Mouse (Mus musculus): ENCODE measurements around the gene Acadl. TPM values are rescaled to one million over a fixed set of nuclear protein-coding genes. Genes with fewer than 3 reads are reported as not detected.

Acadl gene
- polyA plus RNA-seq, 1 experiment from 2014 or later: 34.2 TPM

GRCm38 (mm10) chr1:66871591-66871990, 8.5 kb upstream of the Acadl start:
- peaks cover 8% of the 10 kb centered on the region for H3K4me1 ChIP-seq
- no peak overlapping the region for H3K27ac ChIP-seq (replicated peaks)
- 42% methylated on average over 7 of the region's 7 CpGs for WGBS
- ATAC-seq (replicated peaks): no peak
- H3K9me3 ChIP-seq: no peaks in the 10 kb centered on the region
- no peaks in the 10 kb centered on the region for H3K27me3 ChIP-seq
- H3K4me3 ChIP-seq: no peak overlapping the region
- H3K9ac ChIP-seq (replicated peaks): no peak overlapping the region
- no peaks in the 10 kb centered on the region for H3K36me3 ChIP-seq
- H3K4me2 ChIP-seq (replicated peaks): no peak overlapping the region

GRCm38 (mm10) chr1:66865633-66866032, 2.6 kb upstream of the Acadl start:
- H3K4me1 ChIP-seq: peaks cover 13% of the 10 kb centered on the region
- no peak overlapping the region for H3K9ac ChIP-seq (replicated peaks)
- H3K4me2 ChIP-seq (replicated peaks): no peak overlapping the region
- H3K27me3 ChIP-seq: no peaks in the 10 kb centered on the region
- H3K4me3 ChIP-seq: no peak overlapping the region
- ATAC-seq (replicated peaks): no peak
- H3K9me3 ChIP-seq: no peaks in the 10 kb centered on the region
- no peaks in the 10 kb centered on the region for H3K36me3 ChIP-seq
- no peak overlapping the region for H3K27ac ChIP-seq (replicated peaks)
- WGBS: 91% methylated on average over 4 of the region's 4 CpGs

GRCm38 (mm10) chr1:66863741-66864495, 841 bp upstream of the Acadl start:
- Histone ChIP-seq H3K27me3 (no peaks in the 10 kb centered on the region), H3K9me3 (peaks cover 4% of the 10 kb centered on the region; the same call in 1 of the 2 replicates), H3K9ac (replicated peaks) (no peak overlapping the region), H3K4me2 (replicated peaks) (peak overlapping the region; percentile 94), H3K4me3 (0 out of 2 replicates have a peak overlapping the region, but pooled peaks have one; percentile 72), H3K36me3 (no peaks in the 10 kb centered on the region), H3K4me1 (peaks cover 13% of the 10 kb centered on the region), H3K27ac (replicated peaks) (no peak overlapping the region)
- ATAC-seq (replicated peaks): no peak
- 18% methylated on average over 9 of the region's 9 CpGs for WGBS

GRCm38 (mm10) chr1:66861764-66862672, 1.1 kb downstream of the Acadl start:
- 8% methylated on average over 14 of the region's 14 CpGs for WGBS
- ATAC-seq (replicated peaks): peak; percentile 6; the same call in 1 of the 2 replicates
- Histone ChIP-seq H3K9ac (replicated peaks) (no peak overlapping the region), H3K4me3 (peak overlapping the region; percentile 72), H3K27ac (replicated peaks) (no peak overlapping the region), H3K4me2 (replicated peaks) (peak overlapping the region; percentile 94), H3K4me1 (peaks cover 13% of the 10 kb centered on the region), H3K27me3 (no peaks in the 10 kb centered on the region), H3K9me3 (peaks cover 4% of the 10 kb centered on the region; the same call in 1 of the 2 replicates), H3K36me3 (no peaks in the 10 kb centered on the region)

GRCm38 (mm10) chr1:66847506-66847905, 15.6 kb downstream of the Acadl start:
- no peak overlapping the region for H3K9ac ChIP-seq (replicated peaks)
- H3K27me3 ChIP-seq: no peaks in the 10 kb centered on the region
- no peak overlapping the region for H3K4me2 ChIP-seq (replicated peaks)
- H3K4me1 ChIP-seq: no peaks in the 10 kb centered on the region
- no peak overlapping the region for H3K4me3 ChIP-seq
- H3K9me3 ChIP-seq: no peaks in the 10 kb centered on the region; the same call in 1 of the 2 replicates
- no peak for ATAC-seq (replicated peaks)
- WGBS: 95% methylated on average over 4 of the region's 4 CpGs
- H3K36me3 ChIP-seq: peaks cover 11% of the 10 kb centered on the region
- no peak overlapping the region for H3K27ac ChIP-seq (replicated peaks)

- Histone ChIP-seq H3K9ac (replicated peaks) (no peak overlapping the region), H3K4me2 (replicated peaks) (no peak overlapping the region), H3K27ac (replicated peaks) (no peak overlapping the region), H3K9me3 (no peaks in the 10 kb centered on the region; the same call in 1 of the 2 replicates), H3K4me3 (no peak overlapping the region), H3K27me3 (no peaks in the 10 kb centered on the region), H3K4me1 (no peaks in the 10 kb centered on the region), H3K36me3 (peaks cover 11% of the 10 kb centered on the region)
- no peak for ATAC-seq (replicated peaks)
- 93% methylated on average over 5 of the region's 5 CpGs for WGBS
Measured at GRCm38 (mm10) chr1:66845690-66846318, 17.3 kb downstream of the Acadl start.

GRCm38 (mm10) chr1:66841938-66842337, 21.1 kb downstream of the Acadl start:
- WGBS: 65% methylated on average over 10 of the region's 10 CpGs
- Histone ChIP-seq H3K36me3 (no peaks in the 10 kb centered on the region), H3K27ac (replicated peaks) (no peak overlapping the region), H3K4me2 (replicated peaks) (no peak overlapping the region), H3K4me3 (no peak overlapping the region), H3K27me3 (no peaks in the 10 kb centered on the region), H3K9ac (replicated peaks) (no peak overlapping the region), H3K9me3 (no peaks in the 10 kb centered on the region), H3K4me1 (no peaks in the 10 kb centered on the region)
- ATAC-seq (replicated peaks): no peak

GRCm38 (mm10) chr1:66841510-66841909, 21.6 kb downstream of the Acadl start:
- Histone ChIP-seq H3K4me3 (no peak overlapping the region), H3K9ac (replicated peaks) (no peak overlapping the region), H3K9me3 (no peaks in the 10 kb centered on the region), H3K4me2 (replicated peaks) (no peak overlapping the region), H3K27me3 (no peaks in the 10 kb centered on the region), H3K36me3 (no peaks in the 10 kb centered on the region), H3K4me1 (no peaks in the 10 kb centered on the region), H3K27ac (replicated peaks) (no peak overlapping the region)
- ATAC-seq (replicated peaks): no peak
- WGBS: 83% methylated on average over 6 of the region's 6 CpGs

- 84% methylated on average over 7 of the region's 7 CpGs for WGBS
- ATAC-seq (replicated peaks): no peak
Measured at GRCm38 (mm10) chr1:66839755-66840438, 23.2 kb downstream of the Acadl start.

GRCm38 (mm10) chr1:66839135-66839534, 23.9 kb downstream of the Acadl start:
- no peak overlapping the region for H3K4me3 ChIP-seq
- H3K36me3 ChIP-seq: no peaks in the 10 kb centered on the region
- ATAC-seq (replicated peaks): no peak
- no peak overlapping the region for H3K4me2 ChIP-seq (replicated peaks)
- WGBS: 78% methylated on average over 1 of the region's 1 CpGs
- H3K9ac ChIP-seq (replicated peaks): no peak overlapping the region
- no peaks in the 10 kb centered on the region for H3K27me3 ChIP-seq
- H3K4me1 ChIP-seq: no peaks in the 10 kb centered on the region
- no peak overlapping the region for H3K27ac ChIP-seq (replicated peaks)
- no peaks in the 10 kb centered on the region for H3K9me3 ChIP-seq

More at GRCm38 (mm10) chr1:66839755-66840438, 23.2 kb downstream of the Acadl start:
- Histone ChIP-seq H3K4me2 (replicated peaks) (no peak overlapping the region), H3K36me3 (no peaks in the 10 kb centered on the region), H3K27ac (replicated peaks) (no peak overlapping the region), H3K9me3 (no peaks in the 10 kb centered on the region), H3K9ac (replicated peaks) (no peak overlapping the region), H3K4me1 (no peaks in the 10 kb centered on the region), H3K27me3 (no peaks in the 10 kb centered on the region), H3K4me3 (no peak overlapping the region)

GRCm38 (mm10) chr1:66838184-66839042, 24.7 kb downstream of the Acadl start:
- no peaks in the 10 kb centered on the region for H3K27me3 ChIP-seq
- H3K4me1 ChIP-seq: no peaks in the 10 kb centered on the region

More at GRCm38 (mm10) chr1:66838184-66839042, 24.7 kb downstream of the Acadl start:
- Histone ChIP-seq H3K9ac (replicated peaks) (no peak overlapping the region), H3K36me3 (no peaks in the 10 kb centered on the region), H3K4me2 (replicated peaks) (no peak overlapping the region), H3K9me3 (no peaks in the 10 kb centered on the region), H3K4me3 (no peak overlapping the region), H3K27ac (replicated peaks) (no peak overlapping the region)
- ATAC-seq (replicated peaks): peak; percentile 58
- WGBS: 61% methylated on average over 16 of the region's 16 CpGs
